Mouse (Mus musculus) lung, adult 2 months (tissue): ENCODE results near the gene Eif4enif1.

ENCODE experiments used
- CTCF ChIP-seq: fragments of 200-500 bp; IDR thresholded peaks from 2 replicates; pipeline ENCODE4 v1.5.1; 2011; ENCODE audit warnings: mild to moderate bottlenecking, low read length, control low read depth; ENCODE audit not compliant: insufficient read depth
- POLR2A ChIP-seq: fragments of 200-500 bp; IDR thresholded peaks from 2 replicates; pipeline ENCODE4 v1.6.1; 2011; ENCODE audit warnings: low read depth, mild to moderate bottlenecking, control low read depth, low read length, borderline replicate concordance; ENCODE audit errors: extremely low read depth

DNA sequence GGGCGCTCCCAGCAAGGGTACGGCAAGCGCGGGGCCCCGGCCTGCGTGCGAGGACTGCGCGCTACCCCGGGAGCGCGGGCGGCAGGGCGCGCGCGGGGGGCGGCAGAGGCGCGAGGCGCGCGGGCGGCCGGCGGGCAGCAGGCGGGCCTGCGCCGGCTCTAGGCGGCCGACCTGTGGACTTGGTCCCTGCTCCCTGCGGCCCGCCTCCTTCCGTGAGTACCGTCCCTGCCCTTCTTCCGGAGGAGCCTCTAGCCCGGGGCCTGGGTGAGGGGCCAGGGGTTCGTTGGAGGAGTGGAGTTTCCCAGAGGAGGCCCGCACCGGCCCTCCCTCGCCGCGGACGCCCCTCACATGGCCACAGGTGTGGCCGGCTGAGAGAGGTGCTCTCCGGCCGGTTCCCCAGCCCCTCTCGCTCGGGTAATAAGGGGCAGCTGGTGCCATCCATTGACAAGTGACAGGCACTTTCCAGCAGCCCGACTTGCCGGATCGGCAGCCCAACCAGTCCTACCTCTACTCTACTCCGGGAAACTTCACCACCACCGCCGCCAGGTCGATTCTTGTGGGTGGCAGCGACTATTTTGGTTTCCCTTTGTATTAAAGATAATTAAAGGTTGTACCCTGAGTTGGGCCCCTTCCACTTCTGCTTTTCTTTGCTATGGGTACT, 719 bp downstream of the Eif4enif1 start:
- TF ChIP-seq CTCF (no peak), POLR2A (no peak)
